ENCODE assay signal across 8 mouse cellular contexts in genomic region chr6:134927595-134928095, GRCm38 (mm10). TPM values are rescaled to one million over a fixed set of nuclear protein-coding genes. Genes with fewer than 3 reads are reported as not detected.
DNase-seq lines count a peak whose midpoint lies in the region; ATAC-seq and TF ChIP-seq lines count a peak whose summit lies in the region.

No protein-coding gene starts in this region.

- H3ac ChIP-seq in C2C12 (ENCODE audit: control insufficient read depth, insufficient read length, low read depth) = peak overlapping the region; percentile 92

- H3K36me3 ChIP-seq in C2C12 (ENCODE audit: control insufficient read depth, insufficient read depth) = peaks cover 22% of the 10 kb centered on the region
- peaks cover 62% of the 10 kb centered on the region for H3K36me3 ChIP-seq in erythroblast, embryonic 14.5 days (ENCODE audit: control insufficient read depth)
- peaks cover 19% of the 10 kb centered on the region for H3K36me3 ChIP-seq in limb, embryonic 14.5 days (ENCODE audit: control insufficient read depth, insufficient read depth, low read length)
- H3K36me3 ChIP-seq in small intestine, adult 2 months (ENCODE audit: control insufficient read depth, insufficient read depth, low read length) = peaks cover 4% of the 10 kb centered on the region; the same call in 1 of the 2 replicates

- peak overlapping the region; percentile 87 for H3K9ac ChIP-seq in limb, embryonic 14.5 days (ENCODE audit: low read depth, low read length, severe bottlenecking)

- peak; percentile 56 for DNase-seq in embryo, embryonic 10 days (ENCODE audit: low spot score)
- DNase-seq in embryo, embryonic 10.5 days (ENCODE audit: low spot score) = no peak
- DNase-seq in limb, embryonic 14.5 days (ENCODE audit: low spot score) = no peak
- no peak for DNase-seq in thymus, postnatal 0 days (ENCODE audit: low spot score)
- no peak for DNase-seq in left cerebral cortex, adult 11 months (ENCODE audit: low spot score)

- ATAC-seq in limb, embryonic 14.5 days (ENCODE audit: low FRiP score, low read depth) = no peak

- peak overlapping the region; percentile 99 for H3K27ac ChIP-seq in limb, embryonic 14.5 days (replicated peaks; ENCODE audit: low read depth, low read length)
- H3K27ac ChIP-seq in small intestine, adult 2 months (ENCODE audit: insufficient read depth, low read depth, low read length) = peak overlapping the region; percentile 98

- no peak for TF ChIP-seq POLR2A in limb, embryonic 14.5 days (IDR thresholded peaks at IDR 0.05; ENCODE audit: borderline replicate concordance, extremely low read depth, insufficient read depth, insufficient read length)
- TF ChIP-seq POLR2A in small intestine, adult 2 months (IDR thresholded peaks at IDR 0.05; ENCODE audit: low read depth, low read length) = no peak

- peak overlapping the region; percentile 55 for H3K4me3 ChIP-seq in C2C12 (ENCODE audit: insufficient read depth, poor library complexity, severe bottlenecking)
- H3K4me3 ChIP-seq in erythroblast, embryonic 14.5 days (replicated peaks) = peak overlapping the region; percentile 77
- H3K4me3 ChIP-seq in limb, embryonic 14.5 days (replicated peaks; ENCODE audit: low read length) = peak overlapping the region; percentile 56
- H3K4me3 ChIP-seq in small intestine, adult 2 months (ENCODE audit: low read depth, low read length) = peak overlapping the region; percentile 90

- peaks cover 55% of the 10 kb centered on the region for H3K4me1 ChIP-seq in erythroblast, embryonic 14.5 days (ENCODE audit: control insufficient read depth)
- H3K4me1 ChIP-seq in limb, embryonic 14.5 days (ENCODE audit: control insufficient read depth, insufficient read depth, low read length) = peaks cover 28% of the 10 kb centered on the region
- peaks cover 2% of the 10 kb centered on the region; the same call in 1 of the 2 replicates for H3K4me1 ChIP-seq in small intestine, adult 2 months (ENCODE audit: control insufficient read depth, insufficient read depth, insufficient read length, low read length)

- H3K79me2 ChIP-seq in C2C12 (ENCODE audit: control insufficient read depth, insufficient read depth) = peaks cover 73% of the 10 kb centered on the region

- peaks cover 59% of the 10 kb centered on the region for H3K79me3 ChIP-seq in C2C12 (ENCODE audit: low read depth)

- H3K9me3 ChIP-seq in erythroblast, embryonic 14.5 days (ENCODE audit: control insufficient read depth, low read length) = no peaks in the 10 kb centered on the region
- no peaks in the 10 kb centered on the region for H3K9me3 ChIP-seq in limb, embryonic 14.5 days (ENCODE audit: control insufficient read depth, low read length)

- TF ChIP-seq CTCF in C2C12 (IDR thresholded peaks at IDR 0.05; ENCODE audit: control insufficient read depth, insufficient read depth, insufficient read length) = no peak
- no peak for TF ChIP-seq CTCF in small intestine, adult 2 months (IDR thresholded peaks at IDR 0.05; ENCODE audit: extremely low read depth, insufficient read length, insufficient replicate concordance, low read depth, low read length)

- no peaks in the 10 kb centered on the region for H3K27me3 ChIP-seq in C2C12 (ENCODE audit: control insufficient read depth, insufficient read depth, insufficient read length)
- no peaks in the 10 kb centered on the region for H3K27me3 ChIP-seq in erythroblast, embryonic 14.5 days (ENCODE audit: control insufficient read depth)
- H3K27me3 ChIP-seq in limb, embryonic 14.5 days (ENCODE audit: control insufficient read depth, insufficient read depth, low read length) = no peaks in the 10 kb centered on the region
- H3K27me3 ChIP-seq in small intestine, adult 2 months (ENCODE audit: control insufficient read depth, insufficient read depth, low read length) = no peaks in the 10 kb centered on the region

- whole genome bisulfite sequencing in limb, embryonic 14.5 days = 2% methylated on average over 13 of the region's 13 CpGs
- under 1% methylated on average over 13 of the region's 13 CpGs for WGBS in small intestine, adult 2 months

- peak overlapping the region; percentile 96 for H3K4me2 ChIP-seq in limb, embryonic 14.5 days (replicated peaks; ENCODE audit: low read depth, low read length, severe bottlenecking)

TF ChIP-seq in C2C12, 6 proteins besides CTCF, POLR2A, EP300 and RAD21:
- TF ChIP-seq MAX (IDR thresholded peaks at IDR 0.05) = no peak
- no peak for TF ChIP-seq CEBPB (IDR thresholded peaks at IDR 0.05; ENCODE audit: low read depth)
- no peak for TF ChIP-seq FOSL1 (IDR thresholded peaks at IDR 0.05; ENCODE audit: insufficient read depth, low read length, poor library complexity, severe bottlenecking)
- no peak for TF ChIP-seq MYOD1 (IDR thresholded peaks at IDR 0.05; ENCODE audit: control insufficient read depth, insufficient read length, low read depth)
- TF ChIP-seq MYOG (IDR thresholded peaks at IDR 0.05; ENCODE audit: control insufficient read depth, extremely low read depth, insufficient read length) = no peak
- no peak for TF ChIP-seq USF1 (IDR thresholded peaks at IDR 0.05; ENCODE audit: low read depth)

RNA-seq across cellular contexts. Expression of gene Cdkn1b, which starts 7.4 kb away (rescaled TPM):
- polyA plus RNA-seq in C2C12 (2012; fragmentation: generic; extraction: Trizol) = 15.8 TPM
- polyA plus RNA-seq in erythroblast, embryonic 14.5 days (2012) = 6.9 and 7.0 TPM in 2 replicates
- polyA plus RNA-seq in limb, embryonic 14.5 days (2012; rRNA removed) = 29.8 and 30.3 TPM in 2 replicates
- 18.3 and 18.8 TPM in 2 replicates for polyA plus RNA-seq in limb, embryonic 14.5 days (2014; fragmentation: Nextera tagmentation; extraction: Ambion mirVana)
- 5.8 and 16.3 TPM in 2 replicates for polyA plus RNA-seq in small intestine, adult 2 months (2012; rRNA removed)
- 53.0 and 58.8 TPM in 2 replicates for polyA plus RNA-seq in thymus, postnatal 0 days (2015; fragmentation: Nextera tagmentation; extraction: Ambion mirVana)

RNA-seq across cellular contexts. Expression of gene Gpr19, which starts 29.3 kb away (rescaled TPM):
- 2.1 TPM for polyA plus RNA-seq in C2C12 (2012; fragmentation: generic; extraction: Trizol)
- 0.36 and 0.61 TPM in 2 replicates for polyA plus RNA-seq in erythroblast, embryonic 14.5 days (2012)
- polyA plus RNA-seq in limb, embryonic 14.5 days (2012; rRNA removed) = 8.9 and 11.5 TPM in 2 replicates
- polyA plus RNA-seq in limb, embryonic 14.5 days (2014; fragmentation: Nextera tagmentation; extraction: Ambion mirVana) = 7.5 and 7.9 TPM in 2 replicates
- polyA plus RNA-seq in small intestine, adult 2 months (2012; rRNA removed) = 1.8 and 6.7 TPM in 2 replicates
- 11.8 and 11.9 TPM in 2 replicates for polyA plus RNA-seq in thymus, postnatal 0 days (2015; fragmentation: Nextera tagmentation; extraction: Ambion mirVana)

RNA-seq across cellular contexts. Expression of gene Apold1, which starts 53.9 kb away (rescaled TPM):
- 0.05 TPM for polyA plus RNA-seq in C2C12 (2012; fragmentation: generic; extraction: Trizol)
- polyA plus RNA-seq in erythroblast, embryonic 14.5 days (2012) = 0.01 and 0.03 TPM in 2 replicates
- 2.7 and 3.4 TPM in 2 replicates for polyA plus RNA-seq in limb, embryonic 14.5 days (2012; rRNA removed)
- 4.8 and 4.9 TPM in 2 replicates for polyA plus RNA-seq in limb, embryonic 14.5 days (2014; fragmentation: Nextera tagmentation; extraction: Ambion mirVana)
- 0.43 and 0.63 TPM in 2 replicates for polyA plus RNA-seq in small intestine, adult 2 months (2012; rRNA removed)
- 3.2 and 4.4 TPM in 2 replicates for polyA plus RNA-seq in thymus, postnatal 0 days (2015; fragmentation: Nextera tagmentation; extraction: Ambion mirVana)
